Mouse (Mus musculus): ENCODE results near the gene Lztr1.

GRCm38 (mm10) chr16:17563580-17563979 lies 55.1 kb downstream of the Lztr1 start:
- TF ChIP-seq POLR2A (IDR thresholded peaks at IDR 0.05; ENCODE audit: borderline replicate concordance, low read depth, low read length) (no peak), CTCF (IDR thresholded peaks at IDR 0.05; ENCODE audit: low read depth, low read length) (no peak)
